Mouse (Mus musculus): ENCODE results near the gene Scp2.
"Not testable (repeated sequence)": the region's sequence is repeated elsewhere in the genome, so short reads cannot be mapped to it uniquely, and the experiment has no call there.

The Scp2 gene

GRCm38 (mm10) chr4:108144880-108145279 is at the start of gene Scp2:
Scp2 (minus strand) TSS chr4:108144998.
- no peak for ATAC-seq (ENCODE audit: low TSS enrichment)

- ATAC-seq (ENCODE audit: low TSS enrichment) = no peak
Observed at GRCm38 (mm10) chr4:108192821-108193323, 48.1 kb upstream of the Scp2 start.

- ATAC-seq (ENCODE audit: low TSS enrichment) = no peak
Observed at GRCm38 (mm10) chr4:108182278-108182677, 37.5 kb upstream of the Scp2 start.

GRCm38 (mm10) chr4:108168056-108168455 is 23.3 kb upstream of the Scp2 start:
- no peak for ATAC-seq (ENCODE audit: low TSS enrichment)

- ATAC-seq (ENCODE audit: low TSS enrichment) = peak; percentile 72
Observed at GRCm38 (mm10) chr4:108166874-108167273, 22.1 kb upstream of the Scp2 start.

- ATAC-seq (ENCODE audit: low TSS enrichment) = peak; percentile 55
Observed at GRCm38 (mm10) chr4:108165152-108165895, 20.5 kb upstream of the Scp2 start, which contains the start of gene Echdc2. Echdc2 (plus strand) TSS chr4:108165437.

GRCm38 (mm10) chr4:108163291-108163690 is 18.5 kb upstream of the Scp2 start:
- ATAC-seq (ENCODE audit: low TSS enrichment) = no peak

- no peak for ATAC-seq (ENCODE audit: low TSS enrichment)
Observed at GRCm38 (mm10) chr4:108161936-108162335, 17.1 kb upstream of the Scp2 start.

GRCm38 (mm10) chr4:108155141-108155540 is 10.3 kb upstream of the Scp2 start:
- not testable (repeated sequence) for ATAC-seq (ENCODE audit: low TSS enrichment)

- not testable (repeated sequence) for ATAC-seq (ENCODE audit: low TSS enrichment)
Observed at GRCm38 (mm10) chr4:108145554-108145953, 756 bp upstream of the Scp2 start.

GRCm38 (mm10) chr4:108143778-108144177 is 1.0 kb downstream of the Scp2 start:
- ATAC-seq (ENCODE audit: low TSS enrichment) = no peak

- ATAC-seq (ENCODE audit: low TSS enrichment) = not testable (repeated sequence)
Observed at GRCm38 (mm10) chr4:108143178-108143577, 1.6 kb downstream of the Scp2 start.

- ATAC-seq (ENCODE audit: low TSS enrichment) = no peak
Observed at GRCm38 (mm10) chr4:108136938-108137337, 7.9 kb downstream of the Scp2 start.

GRCm38 (mm10) chr4:108130452-108130851 is 14.3 kb downstream of the Scp2 start:
- no peak for ATAC-seq (ENCODE audit: low TSS enrichment)

GRCm38 (mm10) chr4:108128339-108128738 is 16.5 kb downstream of the Scp2 start:
- no peak for ATAC-seq (ENCODE audit: low TSS enrichment)

- ATAC-seq (ENCODE audit: low TSS enrichment) = no peak
Observed at GRCm38 (mm10) chr4:108127516-108127915, 17.3 kb downstream of the Scp2 start.

GRCm38 (mm10) chr4:108126260-108126659 is 18.5 kb downstream of the Scp2 start:
- ATAC-seq (ENCODE audit: low TSS enrichment) = no peak

- no peak for ATAC-seq (ENCODE audit: low TSS enrichment)
Observed at GRCm38 (mm10) chr4:108124104-108124503, 20.7 kb downstream of the Scp2 start.

GRCm38 (mm10) chr4:108117924-108118876 is 26.6 kb downstream of the Scp2 start:
- peak; percentile 99 for ATAC-seq (ENCODE audit: low TSS enrichment)

GRCm38 (mm10) chr4:108117488-108117887 is 27.3 kb downstream of the Scp2 start:
- no peak for ATAC-seq (ENCODE audit: low TSS enrichment)

GRCm38 (mm10) chr4:108116466-108116865 is 28.3 kb downstream of the Scp2 start:
- no peak for ATAC-seq (ENCODE audit: low TSS enrichment)

GRCm38 (mm10) chr4:108110706-108111105 is 34.1 kb downstream of the Scp2 start:
- no peak for ATAC-seq (ENCODE audit: low TSS enrichment)

All from frontal cortex, adult (tissue).